Mouse (Mus musculus) midbrain, embryonic 11.5 days (tissue): ENCODE data around the gene Mylk. TPM values are rescaled to one million over a fixed set of nuclear protein-coding genes. Genes with fewer than 3 reads are reported as not detected.

Experiments used
- ATAC-seq: fragments of 200-750 bp; cut with Nextera tagmentation; 2 replicates; pipeline ENCODE4 v1.8.0; 2017; ENCODE audit warnings: moderate TSS enrichment, moderate library complexity; ENCODE audit not compliant: low FRiP score
- DNase-seq: peaks from one replicate; pipeline ENCODE4 v3.0.0; 2015; ENCODE audit warnings: low spot score; ENCODE audit errors: missing footprints
- H3K27ac ChIP-seq: fragments of 300-500 bp; sonication (generic); 2 replicates; pipeline ENCODE4 v1.5.1; 2014; ENCODE audit warnings: low read depth, low read length
- H3K27me3 ChIP-seq: fragments of 300-500 bp; sonication (generic); 2 replicates; pipeline ENCODE4 v1.6.1; 2014; ENCODE audit warnings: mild to moderate bottlenecking, low read length, moderate library complexity, mixed read lengths; ENCODE audit not compliant: control insufficient read depth, insufficient read depth
- H3K36me3 ChIP-seq: fragments of 300-500 bp; sonication (generic); 2 replicates; pipeline ENCODE4 v1.6.1; 2014; ENCODE audit warnings: mild to moderate bottlenecking, low read length, moderate library complexity, mixed read lengths; ENCODE audit not compliant: control insufficient read depth, insufficient read depth
- H3K4me1 ChIP-seq: fragments of 300-500 bp; sonication (generic); 2 replicates; pipeline ENCODE4 v1.6.1; 2014; ENCODE audit warnings: low read length; ENCODE audit not compliant: control insufficient read depth, insufficient read depth
- H3K4me2 ChIP-seq: fragments of 300-500 bp; sonication (generic); 2 replicates; pipeline ENCODE4 v1.6.1; 2014; ENCODE audit warnings: mild to moderate bottlenecking, moderate library complexity
- H3K4me3 ChIP-seq: fragments of 300-500 bp; sonication (generic); 2 replicates; pipeline ENCODE4 v1.5.1; 2014; ENCODE audit warnings: low read depth, low read length
- H3K9ac ChIP-seq: fragments of 300-500 bp; sonication (generic); 2 replicates; pipeline ENCODE4 v1.6.1; 2014; ENCODE audit warnings: low read length
- H3K9me3 ChIP-seq: fragments of 300-500 bp; sonication (generic); 2 replicates; pipeline ENCODE4 v1.6.1; 2016; ENCODE audit warnings: low read length; ENCODE audit not compliant: control insufficient read depth
- WGBS: fragments of 180-500 bp; shearing (Covaris S2); extraction: QIAGEN DNeasy Blood & Tissue Kit; methylation state at CpG from one replicate; pipeline ENCODE4 v1.1.7; 2014; 5-methylcytosine and 5-hydroxymethylcytosine counted together
- polyA plus RNA-seq: library from polyadenylated mRNA; unstranded; fragments of >200 nt; fragmentation: Nextera tagmentation; extraction: Ambion mirVana; gene quantifications from 2 replicates; pipeline ENCODE4 v1.2.1, GENCODE M21; 2014

The Mylk gene
- polyA plus RNA-seq, 1 experiment from 2014 or later, result 6.9 TPM

DNA sequence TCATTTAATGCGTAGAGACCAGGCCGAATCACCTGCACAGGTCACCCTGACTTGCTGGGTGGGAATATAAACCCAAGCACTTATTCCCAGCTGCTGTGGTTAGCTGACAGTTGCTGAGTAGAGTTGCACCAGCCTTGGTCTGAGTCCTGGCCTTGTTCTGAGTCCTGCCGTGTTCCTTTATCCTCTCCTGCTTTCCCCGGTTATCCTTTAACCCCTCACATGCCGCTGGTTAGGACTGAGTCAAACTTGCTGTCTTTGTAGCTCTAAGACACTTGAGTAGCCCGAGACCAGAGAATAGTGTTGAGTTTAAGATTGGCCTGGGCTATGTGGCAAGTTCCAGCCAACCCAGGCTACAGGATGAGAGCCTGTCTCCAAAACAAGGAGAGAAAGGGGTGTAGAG is 189.5 kb downstream of the Mylk start:
- Histone ChIP-seq H3K27ac (no peak overlapping the region), H3K9ac (no peak overlapping the region), H3K4me2 (no peak overlapping the region), H3K36me3 (no peaks in the 10 kb centered on the region), H3K4me1 (no peaks in the 10 kb centered on the region), H3K27me3 (no peaks in the 10 kb centered on the region), H3K9me3 (no peaks in the 10 kb centered on the region), H3K4me3 (no peak overlapping the region)
- ATAC-seq, result no peak
- 51% methylated on average over 6 of the region's 6 CpGs for WGBS
- DNase-seq, result no peak

DNA sequence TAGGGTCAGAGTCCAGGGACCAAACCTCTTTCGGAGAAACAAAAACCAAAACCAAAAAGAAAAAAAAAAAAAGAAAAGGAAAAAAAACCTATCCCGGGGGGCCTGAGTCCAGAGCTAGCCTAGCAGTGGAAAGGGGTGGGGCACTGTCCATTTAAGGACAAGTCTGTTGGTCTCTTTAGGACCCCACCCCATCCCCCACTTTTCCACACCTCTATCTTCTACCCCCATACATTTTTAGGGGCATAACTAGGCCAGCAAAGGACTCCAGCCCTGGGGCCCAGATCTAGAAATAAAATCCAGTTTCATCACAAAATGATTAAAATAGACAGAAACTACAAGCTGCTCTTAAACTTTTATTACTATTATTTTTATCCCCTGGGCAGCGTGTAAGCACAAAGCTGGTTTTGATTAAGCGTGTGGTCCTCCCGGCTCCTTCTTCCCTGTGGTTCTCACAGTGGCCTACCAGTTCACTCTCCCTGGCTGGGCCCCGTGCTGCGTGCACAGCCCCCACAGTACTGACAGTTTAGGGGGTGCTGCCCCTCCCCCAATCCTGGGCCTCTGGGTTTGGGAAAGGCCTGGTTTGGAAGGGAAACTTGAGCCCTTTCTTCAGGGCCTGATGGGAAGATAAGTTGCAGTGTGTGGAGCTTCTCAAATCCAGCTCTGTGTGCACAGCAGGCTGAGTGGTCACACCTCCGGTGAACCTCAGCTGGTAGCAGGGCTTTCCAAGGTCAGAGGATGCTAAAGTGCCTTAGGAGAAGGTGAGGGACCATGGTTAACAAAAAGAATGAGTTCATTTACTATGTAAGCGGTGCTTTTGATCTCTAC is 190.7 kb downstream of the Mylk start:
- Histone ChIP-seq H3K36me3 (no peaks in the 10 kb centered on the region), H3K4me2 (no peak overlapping the region), H3K27me3 (no peaks in the 10 kb centered on the region), H3K4me1 (no peaks in the 10 kb centered on the region), H3K9me3 (no peaks in the 10 kb centered on the region), H3K27ac (no peak overlapping the region), H3K4me3 (no peak overlapping the region), H3K9ac (no peak overlapping the region)
- no peak for DNase-seq
- 45% methylated on average over 9 of the region's 9 CpGs for WGBS
- no peak for ATAC-seq

DNA sequence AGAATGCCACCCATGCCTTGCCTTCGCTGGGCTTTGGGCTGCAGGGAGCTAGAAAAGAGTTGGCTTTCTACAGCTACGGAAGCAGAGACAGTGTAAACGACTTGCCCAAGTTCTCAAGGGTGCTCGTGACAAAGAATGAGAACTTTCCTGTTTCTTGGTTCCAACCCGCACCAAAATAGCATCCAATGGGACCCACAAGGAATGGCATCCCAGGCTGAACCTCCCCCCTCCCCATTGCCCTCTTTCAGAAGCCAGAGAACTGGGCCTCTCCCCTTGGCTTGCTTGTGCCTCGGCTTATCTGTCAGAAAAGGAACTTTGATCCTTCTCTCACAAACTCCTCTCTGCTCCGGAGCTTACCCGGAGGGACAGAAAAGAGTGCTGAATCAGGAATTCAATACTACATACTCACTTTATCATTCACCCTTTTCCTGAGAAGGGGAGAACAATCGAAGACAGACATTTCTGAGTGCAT is 191.4 kb downstream of the Mylk start:
- DNase-seq (no peak), ATAC-seq (no peak)
- 49% methylated on average over 9 of the region's 9 CpGs for WGBS
- Histone ChIP-seq H3K4me3 (no peak overlapping the region), H3K9ac (no peak overlapping the region), H3K9me3 (no peaks in the 10 kb centered on the region), H3K36me3 (no peaks in the 10 kb centered on the region), H3K27ac (no peak overlapping the region), H3K4me1 (no peaks in the 10 kb centered on the region), H3K27me3 (no peaks in the 10 kb centered on the region), H3K4me2 (no peak overlapping the region)

DNA sequence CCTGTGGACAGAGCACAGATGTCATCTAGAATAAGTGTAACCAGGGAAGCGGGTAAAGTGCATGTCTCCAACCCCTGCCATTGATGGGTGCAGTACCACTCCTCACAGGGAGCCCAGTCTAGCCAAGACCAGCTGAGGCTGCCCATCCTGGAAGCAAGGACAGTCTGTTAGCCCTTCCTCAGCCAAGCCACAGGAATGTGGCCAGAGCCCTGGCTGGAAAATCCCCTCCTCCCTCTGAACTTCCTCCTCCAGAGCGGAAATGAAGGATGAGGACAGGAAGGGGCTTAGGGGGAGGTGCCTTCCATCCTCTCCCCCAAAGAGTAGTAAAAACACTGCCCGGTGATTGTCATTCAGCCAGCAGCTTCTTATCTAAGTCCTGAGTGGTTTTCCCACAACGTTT is 192.6 kb downstream of the Mylk start:
- H3K9ac ChIP-seq, result no peak overlapping the region
- H3K9me3 ChIP-seq, result no peaks in the 10 kb centered on the region
- no peak overlapping the region for H3K4me2 ChIP-seq
- no peaks in the 10 kb centered on the region for H3K4me1 ChIP-seq
- ATAC-seq (no peak), DNase-seq (no peak)
- H3K27ac ChIP-seq, result no peak overlapping the region
- no peaks in the 10 kb centered on the region for H3K27me3 ChIP-seq
- H3K36me3 ChIP-seq, result no peaks in the 10 kb centered on the region
- WGBS, result 67% methylated on average over 4 of the region's 4 CpGs
- H3K4me3 ChIP-seq, result no peak overlapping the region

DNA sequence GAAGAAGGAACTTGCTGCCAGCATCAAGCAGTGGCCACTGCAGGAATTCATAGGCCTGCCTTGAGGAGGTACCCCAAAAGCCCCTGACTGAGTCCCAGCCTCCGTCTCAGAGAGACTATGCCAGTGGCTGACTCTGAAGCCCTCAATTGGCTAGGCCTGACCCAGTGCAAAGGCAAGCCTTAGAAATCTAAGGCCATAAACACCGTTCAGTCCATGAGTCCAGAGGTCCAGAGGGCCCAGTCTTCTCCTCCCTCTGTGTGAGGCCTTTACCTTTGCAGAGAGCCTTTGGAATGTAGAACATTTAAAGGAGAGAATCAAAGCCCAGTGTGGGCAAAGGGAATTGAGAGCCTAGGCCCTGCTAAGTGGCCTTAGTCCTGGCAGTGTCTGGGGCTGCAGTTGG is 193.2 kb downstream of the Mylk start:
- no peak overlapping the region for H3K4me3 ChIP-seq
- H3K4me2 ChIP-seq, result no peak overlapping the region
- H3K9me3 ChIP-seq, result no peaks in the 10 kb centered on the region
- H3K4me1 ChIP-seq, result no peaks in the 10 kb centered on the region
- no peaks in the 10 kb centered on the region for H3K36me3 ChIP-seq
- 71% methylated on average over 2 of the region's 2 CpGs for WGBS
- no peak for ATAC-seq
- no peak for DNase-seq
- H3K27me3 ChIP-seq, result no peaks in the 10 kb centered on the region
- no peak overlapping the region for H3K9ac ChIP-seq
- no peak overlapping the region for H3K27ac ChIP-seq

DNA sequence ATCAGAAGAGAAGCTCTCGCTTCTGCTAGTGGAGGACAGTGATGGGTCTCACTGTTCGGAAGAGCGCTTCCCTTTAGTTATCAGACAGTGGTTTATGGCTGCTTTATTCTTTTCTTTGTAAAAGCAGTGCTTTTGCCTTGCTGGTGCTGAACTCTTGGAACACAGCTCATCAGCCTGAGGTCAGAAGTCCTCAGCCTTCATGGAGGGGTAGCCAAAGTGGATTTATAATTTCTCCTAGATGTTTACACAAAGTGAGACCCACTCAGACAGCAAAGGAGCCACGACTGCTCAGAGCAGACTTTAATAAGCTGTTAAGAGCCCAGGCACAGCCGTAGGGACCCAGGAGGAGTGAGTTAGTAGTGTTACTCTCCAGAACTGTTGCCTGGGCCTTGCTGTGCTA is 194.9 kb downstream of the Mylk start:
- no peaks in the 10 kb centered on the region for H3K9me3 ChIP-seq
- H3K9ac ChIP-seq, result no peak overlapping the region
- 83% methylated on average over 5 of the region's 5 CpGs for WGBS
- no peaks in the 10 kb centered on the region for H3K36me3 ChIP-seq
- DNase-seq, result no peak
- H3K27ac ChIP-seq, result no peak overlapping the region
- no peaks in the 10 kb centered on the region for H3K27me3 ChIP-seq
- no peak overlapping the region for H3K4me2 ChIP-seq
- H3K4me3 ChIP-seq, result no peak overlapping the region
- H3K4me1 ChIP-seq, result no peaks in the 10 kb centered on the region
- ATAC-seq, result no peak

DNA sequence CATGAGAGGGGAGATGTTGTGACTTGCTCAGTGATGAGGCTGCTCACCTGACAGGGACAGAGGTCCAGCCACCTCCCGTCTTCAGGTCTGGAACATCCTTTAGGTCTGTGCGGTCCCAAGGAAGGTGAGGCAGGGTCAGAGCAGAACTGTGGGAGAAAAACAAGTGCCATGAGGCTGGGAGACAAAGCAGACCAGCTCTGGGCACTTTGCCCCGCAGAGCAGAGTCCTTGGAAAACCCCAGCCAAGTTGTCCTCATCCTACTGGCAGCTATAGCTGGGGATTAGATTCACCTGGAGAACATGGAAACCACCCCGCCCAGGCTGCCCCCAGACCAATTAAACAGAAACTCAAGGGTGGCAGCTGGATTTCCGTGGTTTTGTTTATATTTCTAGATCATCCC is 195.4 kb downstream of the Mylk start:
- Histone ChIP-seq H3K36me3 (no peaks in the 10 kb centered on the region), H3K9ac (no peak overlapping the region), H3K4me2 (no peak overlapping the region), H3K4me3 (no peak overlapping the region), H3K27me3 (no peaks in the 10 kb centered on the region), H3K9me3 (no peaks in the 10 kb centered on the region), H3K4me1 (no peaks in the 10 kb centered on the region), H3K27ac (no peak overlapping the region)
- DNase-seq (no peak), ATAC-seq (no peak)
- WGBS, result 80% methylated on average over 5 of the region's 5 CpGs

DNA sequence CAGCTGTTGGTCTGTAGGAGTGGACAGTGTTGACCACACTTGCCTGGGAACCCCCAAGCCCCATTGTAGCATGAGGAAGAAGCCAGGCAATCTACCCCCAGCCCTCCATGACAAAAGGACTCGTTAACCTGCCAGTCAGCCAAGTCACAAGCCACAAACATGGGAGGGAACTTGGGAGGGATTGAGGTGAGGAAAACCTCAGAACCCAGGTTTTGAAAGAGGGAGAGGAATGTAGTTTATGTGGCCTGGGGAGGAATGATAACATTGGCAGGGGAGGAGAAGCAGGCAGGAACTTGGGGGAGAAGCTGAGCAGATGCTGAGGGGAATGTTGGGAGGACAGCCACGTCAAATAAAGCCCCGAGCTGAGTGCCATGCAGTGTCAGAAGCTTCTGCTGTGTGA is 196.9 kb downstream of the Mylk start:
- H3K4me1 ChIP-seq, result no peaks in the 10 kb centered on the region
- H3K4me3 ChIP-seq, result no peak overlapping the region
- no peaks in the 10 kb centered on the region for H3K36me3 ChIP-seq
- no peak overlapping the region for H3K27ac ChIP-seq
- no peak overlapping the region for H3K9ac ChIP-seq
- H3K4me2 ChIP-seq, result no peak overlapping the region
- ATAC-seq, result no peak
- no peak for DNase-seq
- H3K9me3 ChIP-seq, result no peaks in the 10 kb centered on the region
- 62% methylated on average over 3 of the region's 3 CpGs for WGBS
- no peaks in the 10 kb centered on the region for H3K27me3 ChIP-seq

DNA sequence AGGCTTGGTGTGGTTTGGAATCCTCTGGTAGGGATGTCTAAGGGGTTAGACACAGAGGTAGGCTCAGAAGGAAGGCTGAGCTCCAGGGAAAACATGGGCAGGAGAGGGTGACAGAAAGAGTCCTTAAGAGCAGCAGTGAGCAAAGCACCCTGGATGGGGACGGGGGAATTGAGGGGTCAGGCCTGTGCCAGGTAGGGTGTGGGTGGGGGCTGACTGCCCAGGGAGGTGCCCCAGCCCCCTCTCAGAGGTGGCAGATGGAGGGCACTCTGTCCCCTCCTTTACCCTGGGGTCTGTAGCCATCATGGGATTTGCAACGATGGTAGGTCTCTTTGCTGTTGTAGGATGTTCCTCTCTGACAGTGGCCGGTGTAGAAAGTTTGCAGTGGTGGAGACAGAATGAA is 201.3 kb downstream of the Mylk start:
- ATAC-seq (no peak), DNase-seq (no peak)
- Histone ChIP-seq H3K9ac (no peak overlapping the region), H3K27ac (no peak overlapping the region), H3K9me3 (no peaks in the 10 kb centered on the region), H3K27me3 (no peaks in the 10 kb centered on the region), H3K36me3 (no peaks in the 10 kb centered on the region), H3K4me2 (no peak overlapping the region), H3K4me1 (no peaks in the 10 kb centered on the region), H3K4me3 (no peak overlapping the region)
- WGBS, result 87% methylated on average over 3 of the region's 3 CpGs
